20 mouse cellular contexts compared by ENCODE assay signal in genomic region chr1:43897987-43898386, GRCm38 (mm10). TPM values are rescaled to one million over a fixed set of nuclear protein-coding genes. Genes with fewer than 3 reads are reported as not detected.
DNase-seq lines count a peak whose midpoint lies in the region; ATAC-seq lines count a peak whose summit lies in the region.
"Had no signal": no experiment of that assay in that cellular context is flagged by ENCODE, and none has a peak within 500 bp of the region (broad histone marks: within the 10 kb centered on the region; RNA-seq: fewer than 3 reads in every experiment).

No protein-coding gene starts in this region.

- H3K4me3 ChIP-seq in kidney, embryonic 14.5 days (ENCODE audit: low read length), result no peak overlapping the region
- no peak overlapping the region for H3K4me3 ChIP-seq in embryonic facial prominence, embryonic 10.5 days
- H3K4me3 ChIP-seq: forebrain, embryonic 13.5 days; gastrocnemius, adult 2 months; hindbrain, embryonic 12.5 days had no signal

- H3K4me1 ChIP-seq in kidney, embryonic 14.5 days (ENCODE audit: control insufficient read depth, insufficient read depth, low read length), result no peaks in the 10 kb centered on the region
- H3K4me1 ChIP-seq in embryonic facial prominence, embryonic 10.5 days, result peaks cover 10% of the 10 kb centered on the region; the same call in 1 of the 2 replicates

- WGBS in kidney, embryonic 14.5 days, result 56% methylated on average over 18 of the region's 18 CpGs
- WGBS in embryonic facial prominence, embryonic 10.5 days, result 83% methylated on average over 18 of the region's 18 CpGs

- no peaks in the 10 kb centered on the region for H3K9me3 ChIP-seq in kidney, embryonic 14.5 days (ENCODE audit: control insufficient read depth, low read length)
- peaks cover 20% of the 10 kb centered on the region for H3K9me3 ChIP-seq in embryonic facial prominence, embryonic 10.5 days
- H3K9me3 ChIP-seq: hindbrain, embryonic 12.5 days had no signal

- H3K27me3 ChIP-seq in kidney, embryonic 14.5 days (ENCODE audit: control insufficient read depth, insufficient read depth, low read length), result no peaks in the 10 kb centered on the region
- peaks cover 7% of the 10 kb centered on the region; the same call in 1 of the 2 replicates for H3K27me3 ChIP-seq in embryonic facial prominence, embryonic 10.5 days (replicated peaks; ENCODE audit: low read depth, poor library complexity, severe bottlenecking)
- H3K27me3 ChIP-seq: CH12.LX; forebrain, embryonic 13.5 days; hindbrain, embryonic 12.5 days had no signal

- intact Hi-C loops in gastrocnemius, postnatal 36 days (cut with DNase I), result loop anchor here (5.0 kb wide), 1 partner anchor 141 kb away; no protein-coding TSS in a partner anchor

- no peak overlapping the region for H3K27ac ChIP-seq in kidney, embryonic 14.5 days (ENCODE audit: low read depth, low read length)
- no peak overlapping the region for H3K27ac ChIP-seq in embryonic facial prominence, embryonic 10.5 days (replicated peaks)
- H3K27ac ChIP-seq: forebrain, embryonic 13.5 days; gastrocnemius, adult 2 months; hindbrain, embryonic 12.5 days had no signal

- no peak overlapping the region for H3K4me2 ChIP-seq in kidney, embryonic 14.5 days (replicated peaks; ENCODE audit: low read depth, low read length)
- H3K4me2 ChIP-seq: forebrain, embryonic 13.5 days; hindbrain, embryonic 12.5 days had no signal

- no peaks in the 10 kb centered on the region for H3K36me3 ChIP-seq in kidney, embryonic 14.5 days (ENCODE audit: control insufficient read depth, insufficient read depth, low read length)
- no peaks in the 10 kb centered on the region for H3K36me3 ChIP-seq in embryonic facial prominence, embryonic 10.5 days (replicated peaks)
- H3K36me3 ChIP-seq: hindbrain, embryonic 12.5 days had no signal

- ATAC-seq in kidney, embryonic 14.5 days (ENCODE audit: low FRiP score, low TSS enrichment), result peak; percentile 63
- ATAC-seq: hindbrain, embryonic 16.5 days had no signal

- DNase-seq in kidney, postnatal 25 days, result no peak
- peak; percentile 9 for DNase-seq in 416B (ENCODE audit: low read depth)
- DNase-seq in R1 (ENCODE audit: low read depth, low spot score), result peak; percentile 13
- DNase-seq in kidney, postnatal 14 days, result peak; percentile 12
- DNase-seq in embryonic facial prominence, embryonic 10.5 days (ENCODE audit: low spot score), result no peak
- DNase-seq in gastrocnemius, postnatal 36 days, result no peak
- DNase-seq: adrenal gland, postnatal 25 days; cerebellum, adult 18-20 months; cerebellum, adult 9-11 months; cerebellum, postnatal 36 days; gastrocnemius, adult 2 months; gastrocnemius, postnatal 25 days; heart, adult 11 months; heart, postnatal 10 days; heart, postnatal 4 days had no signal

- no peak overlapping the region for H3K9ac ChIP-seq in kidney, embryonic 14.5 days (ENCODE audit: low read depth, low read length)
- H3K9ac ChIP-seq: forebrain, embryonic 13.5 days; hindbrain, embryonic 12.5 days had no signal

RNA-seq across cellular contexts. Expression of gene Tpp2, which starts 35.5 kb away (rescaled TPM):
- 41.2 and 63.0 TPM in 2 replicates for polyA plus RNA-seq in kidney, embryonic 14.5 days (2014; fragmentation: Nextera tagmentation; extraction: Ambion mirVana)
- 78.5 and 78.8 TPM in 2 replicates for polyA plus RNA-seq in embryonic facial prominence, embryonic 10.5 days (2016; fragmentation: Nextera tagmentation; extraction: Ambion mirVana)
- 10 to 100 TPM; 33.9 to 36.2 TPM for total RNA-seq in gastrocnemius, postnatal 36 days (2021)

Comparison
In these comparisons a context has a peak if more than half of its experiments do, and no peak if none do; other contexts are left out.
1. DNase-seq: peak in 416B (single experiment), R1 (single experiment) and kidney, postnatal 14 days (single experiment); none in kidney, postnatal 25 days (0 of 2), embryonic facial prominence, embryonic 10.5 days (single experiment) and gastrocnemius, postnatal 36 days (0 of 2).